Mouse (Mus musculus) olfactory bulb, adult 2 months (tissue): ENCODE measurements around the gene Eif5. TPM values are rescaled to one million over a fixed set of nuclear protein-coding genes. Genes with fewer than 3 reads are reported as not detected.
"Not testable (repeated sequence)": the region's sequence is repeated elsewhere in the genome, so short reads cannot be mapped to it uniquely, and the experiment has no call there.

Source experiments
- H3K27ac ChIP-seq: fragments of 200-500 bp; 2 replicates; pipeline ENCODE4 v1.5.1; 2012; ENCODE audit warnings: low read depth, low read length; ENCODE audit not compliant: insufficient read depth
- H3K4me1 ChIP-seq: fragments of 200-500 bp; 2 replicates; pipeline ENCODE4 v1.6.1; 2012; ENCODE audit warnings: low read length; ENCODE audit not compliant: control insufficient read depth, insufficient read depth
- H3K4me3 ChIP-seq: fragments of 200-500 bp; 2 replicates; pipeline ENCODE4 v1.5.1; 2012; ENCODE audit warnings: mild to moderate bottlenecking, low read depth, low read length, moderate library complexity; ENCODE audit not compliant: insufficient read depth
- CTCF ChIP-seq: fragments of 200-500 bp; IDR thresholded peaks from 2 replicates; pipeline ENCODE4 v1.5.1; 2012; ENCODE audit warnings: low read depth, mild to moderate bottlenecking, low read length, moderate library complexity; ENCODE audit not compliant: insufficient read depth
- POLR2A ChIP-seq: fragments of 200-500 bp; IDR thresholded peaks from 2 replicates; pipeline ENCODE4 v1.6.1; 2012; ENCODE audit warnings: mild to moderate bottlenecking, low read depth, low read length, moderate library complexity; ENCODE audit not compliant: insufficient read depth
- WGBS: fragments of 180-500 bp; shearing (Covaris S2); methylation state at CpG from one replicate; pipeline ENCODE4 v1.1.7; 2018; 5-methylcytosine and 5-hydroxymethylcytosine counted together
- polyA plus RNA-seq: library from polyadenylated mRNA; stranded (reverse); fragments of >200 nt; gene quantifications from 2 replicates; pipeline ENCODE4 v1.2.4, GENCODE M21; 2012; ENCODE audit warnings: low replicate concordance; ENCODE audit not compliant: missing spikeins, insufficient read depth, insufficient read length

Gene Eif5
- polyA plus RNA-seq, 1 experiment: 214 TPM

DNA sequence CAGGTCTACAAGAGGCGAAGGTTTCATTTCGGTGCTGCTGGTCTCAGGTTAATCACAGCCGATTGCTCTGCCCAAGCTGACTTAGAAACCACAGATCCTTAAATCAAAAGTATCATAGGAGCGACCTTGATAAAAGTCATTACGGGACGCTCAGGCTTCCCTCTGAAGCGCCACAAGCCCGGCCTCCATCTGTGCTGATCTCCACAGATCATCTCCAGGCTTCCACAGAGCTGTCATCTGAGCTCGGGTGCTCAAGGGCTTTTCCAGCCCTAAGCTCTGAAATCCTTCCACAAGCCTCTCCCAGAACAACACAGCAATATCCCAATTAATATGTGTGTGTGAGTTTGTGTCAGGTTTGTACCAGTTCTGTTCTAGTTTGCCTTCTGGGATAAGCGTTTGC lies 29.9 kb upstream of the Eif5 start:
- TF ChIP-seq CTCF (no peak), POLR2A (no peak)
- H3K4me3 ChIP-seq: no peak overlapping the region
- H3K27ac ChIP-seq: no peak overlapping the region
- 0 out of 2 replicates have a peak, but pooled peaks cover 10% of the 10 kb centered on the region for H3K4me1 ChIP-seq
- WGBS: 94% methylated on average over 10 of the region's 10 CpGs

DNA sequence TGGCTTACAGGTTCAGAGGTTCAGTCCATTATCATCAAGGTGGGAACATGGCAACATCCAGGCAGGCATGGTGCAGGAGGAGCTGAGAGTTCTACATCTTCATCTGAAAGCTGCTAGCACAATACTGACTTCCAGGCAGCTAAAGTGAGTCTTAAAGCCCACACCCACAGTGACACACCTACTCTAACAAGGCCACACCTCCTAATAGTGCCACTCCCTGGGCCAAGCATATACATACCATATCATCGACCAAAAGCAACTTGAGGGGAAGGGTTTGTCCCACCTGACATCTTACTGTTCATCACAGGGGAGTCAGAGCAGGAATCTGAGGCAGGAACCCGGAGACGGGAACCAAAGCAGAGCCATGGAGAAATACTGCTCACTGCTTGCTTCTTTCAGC lies 29.4 kb upstream of the Eif5 start:
- not testable (repeated sequence) for H3K4me3 ChIP-seq, H3K27ac ChIP-seq
- H3K4me1 ChIP-seq: 0 out of 2 replicates have a peak, but pooled peaks cover 10% of the 10 kb centered on the region
- WGBS: 82% methylated on average over 3 of the region's 3 CpGs

DNA sequence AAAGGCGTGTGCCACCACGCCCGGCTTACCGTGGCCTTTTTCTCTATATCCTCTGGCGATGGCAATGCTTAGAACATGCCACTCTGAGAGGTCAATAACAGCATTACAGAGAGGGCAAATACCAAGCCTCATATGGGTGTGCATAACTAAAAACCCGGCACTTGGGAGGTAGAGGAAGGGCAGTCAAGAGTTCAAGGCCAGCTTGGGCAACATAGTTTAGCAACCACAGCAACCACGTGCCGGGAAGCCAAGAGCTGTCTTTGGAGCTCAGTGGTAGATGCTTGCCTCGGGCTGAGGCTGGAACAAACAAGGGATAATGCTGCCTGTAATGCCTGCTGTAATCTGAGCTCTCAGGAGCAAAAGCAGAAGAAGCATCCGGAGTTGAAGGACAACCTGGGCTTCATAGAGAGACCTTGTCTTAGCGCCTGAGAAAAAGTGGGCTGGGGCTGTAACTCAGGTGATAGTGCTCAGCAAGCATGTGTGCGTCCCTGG lies 25.2 kb upstream of the Eif5 start:
- Histone ChIP-seq H3K27ac (no peak overlapping the region), H3K4me1 (0 out of 2 replicates have a peak, but pooled peaks cover 10% of the 10 kb centered on the region), H3K4me3 (no peak overlapping the region)
- no peak for TF ChIP-seq POLR2A
- WGBS: 92% methylated on average over 12 of the region's 12 CpGs

GRCm38 (mm10) chr12:111513673-111514072 lies 24.1 kb upstream of the Eif5 start:
- no peak overlapping the region for H3K4me3 ChIP-seq
- 52% methylated on average over 5 of the region's 5 CpGs for WGBS
- no peak overlapping the region for H3K27ac ChIP-seq
- 0 out of 2 replicates have a peak, but pooled peaks cover 10% of the 10 kb centered on the region for H3K4me1 ChIP-seq
- TF ChIP-seq POLR2A (no peak), CTCF (no peak)

DNA sequence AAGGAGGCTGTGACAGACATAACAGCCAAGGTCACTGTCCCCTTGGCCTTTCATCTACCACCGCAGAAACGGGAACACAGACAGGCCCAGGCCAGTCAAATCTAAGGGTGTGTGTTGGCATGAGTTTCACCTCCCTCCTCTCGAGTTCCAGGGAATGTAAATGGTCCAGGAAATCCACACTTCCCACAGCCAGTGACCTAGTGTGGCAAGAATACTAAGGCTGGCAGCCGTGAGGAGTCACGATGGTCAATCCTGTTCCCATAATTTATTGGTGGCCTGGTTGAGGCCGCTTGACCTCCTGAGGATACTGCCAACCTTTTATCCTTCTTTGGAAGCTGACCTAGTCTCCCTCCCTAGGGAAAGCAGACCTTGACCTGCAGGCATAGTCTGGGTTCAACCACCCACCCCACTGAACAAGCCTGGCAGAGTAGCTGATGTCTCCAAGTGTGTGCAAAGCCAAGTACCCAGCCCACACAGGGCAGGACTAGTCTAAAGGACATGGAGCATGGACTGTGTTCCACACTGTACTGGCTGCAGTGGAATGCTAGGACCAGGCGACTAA lies 23.5 kb upstream of the Eif5 start:
- 63% methylated on average over 7 of the region's 7 CpGs for WGBS
- Histone ChIP-seq H3K4me3 (no peak overlapping the region), H3K27ac (peak overlapping the region; percentile 12; the same call in 1 of the 2 replicates), H3K4me1 (0 out of 2 replicates have a peak, but pooled peaks cover 10% of the 10 kb centered on the region)
- TF ChIP-seq CTCF (no peak), POLR2A (no peak)

GRCm38 (mm10) chr12:111514874-111515649 lies 22.8 kb upstream of the Eif5 start:
- TF ChIP-seq POLR2A: no peak
- no peak for TF ChIP-seq CTCF
- 0 out of 2 replicates have a peak, but pooled peaks cover 13% of the 10 kb centered on the region for H3K4me1 ChIP-seq
- WGBS: 62% methylated on average over 7 of the region's 7 CpGs
- H3K27ac ChIP-seq: no peak overlapping the region
- H3K4me3 ChIP-seq: no peak overlapping the region

DNA sequence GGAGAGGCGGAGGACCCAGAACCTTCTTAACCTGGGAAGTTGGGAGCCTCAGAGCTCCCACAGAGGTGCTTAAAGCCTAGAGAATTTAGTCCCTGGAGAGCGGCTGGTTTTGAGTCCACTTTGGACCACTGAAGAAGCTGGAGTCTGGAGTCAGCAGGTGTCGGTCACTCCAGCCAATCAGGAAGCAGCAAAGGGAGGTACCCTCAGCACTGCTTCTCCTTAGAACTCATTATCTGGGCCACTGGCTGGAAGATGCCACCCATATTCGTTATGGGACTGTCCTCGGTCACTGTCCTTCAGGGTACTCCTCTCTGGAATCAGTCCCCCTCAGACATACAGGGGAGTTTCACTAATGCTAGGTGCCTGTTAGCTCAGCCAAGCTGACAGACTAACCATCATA lies 21.9 kb upstream of the Eif5 start:
- H3K4me3 ChIP-seq: no peak overlapping the region
- no peak overlapping the region for H3K27ac ChIP-seq
- 96% methylated on average over 5 of the region's 5 CpGs for WGBS
- H3K4me1 ChIP-seq: 0 out of 2 replicates have a peak, but pooled peaks cover 13% of the 10 kb centered on the region
- TF ChIP-seq POLR2A: no peak
- TF ChIP-seq CTCF: no peak

DNA sequence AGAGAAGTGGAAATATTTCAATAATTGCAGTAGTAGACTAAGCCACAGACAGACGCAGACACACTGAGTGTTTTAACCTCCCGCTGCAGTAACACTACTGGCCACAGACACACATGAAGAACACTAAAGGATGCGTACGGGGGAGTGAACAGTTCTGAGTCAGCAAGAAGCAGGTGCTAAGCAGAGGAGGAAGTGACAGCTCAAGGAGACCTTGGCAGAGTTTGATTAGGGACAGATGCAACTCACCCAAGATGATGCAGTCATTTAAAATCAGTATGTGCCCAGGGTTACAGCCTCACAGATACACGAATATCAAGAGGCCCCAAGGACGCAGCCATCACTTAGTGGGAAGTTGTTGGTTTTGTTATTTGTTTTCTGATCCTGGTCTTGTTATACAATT lies 21.0 kb upstream of the Eif5 start:
- Histone ChIP-seq H3K27ac (no peak overlapping the region), H3K4me3 (no peak overlapping the region), H3K4me1 (0 out of 2 replicates have a peak, but pooled peaks cover 13% of the 10 kb centered on the region)
- TF ChIP-seq POLR2A: no peak
- 80% methylated on average over 6 of the region's 6 CpGs for WGBS

- WGBS: 76% methylated on average over 4 of the region's 4 CpGs
- no peak overlapping the region for H3K27ac ChIP-seq
- no peak for TF ChIP-seq POLR2A
- 0 out of 2 replicates have a peak, but pooled peaks cover 13% of the 10 kb centered on the region for H3K4me1 ChIP-seq
- no peak overlapping the region for H3K4me3 ChIP-seq
Measured at GRCm38 (mm10) chr12:111517901-111518300, 19.9 kb upstream of the Eif5 start.
